Mouse (Mus musculus) urinary bladder, postnatal 14 days (tissue): Measurements from ENCODE around the gene Fap.

Experiments used
- DNase-seq: peaks from one replicate; pipeline ENCODE4 v3.0.0; 2021; ENCODE audit warnings: low spot score

Fap gene

DNA sequence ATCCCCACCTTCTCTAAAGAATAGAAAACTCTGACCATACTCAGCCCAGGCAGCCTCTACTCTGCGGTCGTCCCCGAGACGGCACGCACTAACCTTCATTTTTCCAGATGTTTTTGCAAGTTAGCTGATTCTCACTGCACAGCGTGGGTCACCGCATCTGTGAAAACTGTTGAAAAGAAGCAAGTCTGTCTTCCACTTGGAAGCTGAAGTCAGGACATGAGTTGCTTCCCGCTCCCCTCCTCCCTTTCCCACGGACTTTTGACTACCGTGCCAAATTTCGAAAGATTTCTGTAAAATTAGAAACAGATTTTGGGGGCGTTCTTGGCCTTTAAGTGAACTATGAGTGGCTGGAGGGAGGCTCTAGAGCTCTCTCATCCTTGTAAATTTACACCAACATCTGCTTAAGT is at the start of gene Fap:
Gene Fap, minus strand, starts transcription at position 323 of the 407 bp plus-strand sequence.
- no peak for DNase-seq

DNA sequence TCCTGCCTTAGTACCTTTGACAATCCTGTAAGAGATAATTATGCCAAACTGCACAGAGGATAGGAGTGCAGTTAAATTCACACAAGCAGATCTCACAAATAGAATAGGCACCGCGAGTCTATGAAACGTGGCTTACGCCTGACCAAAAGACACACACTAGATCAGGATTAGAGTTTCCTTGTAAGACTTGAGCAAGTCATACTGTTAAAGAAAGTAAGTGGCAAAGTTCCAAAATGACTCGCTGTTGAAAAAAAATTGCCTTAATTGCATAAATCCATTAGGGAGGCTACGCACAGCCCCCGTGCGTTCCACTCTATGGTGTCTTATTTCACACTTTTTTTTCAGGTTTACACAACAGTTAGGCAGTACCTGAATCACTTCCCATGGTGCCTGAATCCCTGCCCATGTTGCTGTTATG is 49.2 kb upstream of the Fap start:
- DNase-seq, result no peak

DNA sequence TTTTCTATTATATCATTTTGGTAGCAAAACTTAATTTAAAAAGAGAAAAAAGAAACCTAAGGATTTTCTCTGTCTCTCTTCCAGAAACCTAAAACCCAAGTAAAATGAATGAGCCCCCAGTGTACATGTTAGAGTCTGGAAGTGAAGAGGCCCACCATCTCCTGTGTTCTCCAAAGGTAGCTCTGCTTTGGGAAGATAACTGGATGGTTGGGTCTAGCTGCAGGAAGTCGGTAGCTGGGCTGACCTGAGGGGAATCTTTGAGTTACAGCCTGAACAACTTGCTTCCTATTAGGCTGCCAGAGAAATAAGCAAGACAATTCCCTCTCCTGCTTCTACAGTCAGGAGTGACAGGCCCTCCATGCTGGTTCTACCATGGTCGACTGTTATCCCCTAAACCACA is 45.8 kb upstream of the Fap start:
- DNase-seq, result no peak

DNA sequence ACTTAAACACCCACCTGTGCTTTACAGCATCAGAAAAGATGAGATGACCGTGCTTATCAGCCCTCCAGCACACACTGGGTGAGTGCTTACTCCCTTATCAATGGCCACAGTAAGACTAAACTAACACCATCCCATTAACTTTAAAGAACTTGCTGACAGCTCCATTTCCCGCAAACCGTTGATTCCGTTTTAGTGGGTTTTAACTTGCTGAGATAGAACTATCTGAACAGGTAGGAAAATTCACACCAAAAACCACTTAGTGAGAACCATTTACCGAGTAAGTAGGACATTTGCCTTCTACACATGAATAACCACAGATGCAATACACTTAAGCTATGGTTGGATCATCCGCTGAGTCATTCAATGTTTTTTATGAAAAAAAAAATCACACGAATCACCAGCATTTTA is 45.1 kb upstream of the Fap start:
- no peak for DNase-seq

DNA sequence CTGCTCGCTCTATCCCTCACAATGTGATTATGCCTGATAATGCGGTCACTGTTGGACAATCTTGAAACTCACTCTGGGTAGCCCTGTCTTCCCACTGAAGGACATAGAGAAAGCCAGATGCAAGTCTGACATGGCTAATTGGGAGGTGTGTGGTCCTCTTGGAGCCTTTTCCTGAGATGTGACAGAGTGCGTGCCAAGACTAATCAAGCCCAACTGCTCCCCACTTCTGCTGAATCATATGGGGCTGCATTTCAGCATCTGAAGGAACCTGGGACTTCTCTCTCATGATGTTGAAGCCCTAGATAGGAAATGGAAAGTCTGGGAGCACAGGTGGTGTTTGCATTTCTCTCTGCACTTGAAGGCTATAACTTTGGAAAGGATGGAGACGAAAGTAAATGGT is 39.3 kb upstream of the Fap start:
- DNase-seq, result no peak

DNA sequence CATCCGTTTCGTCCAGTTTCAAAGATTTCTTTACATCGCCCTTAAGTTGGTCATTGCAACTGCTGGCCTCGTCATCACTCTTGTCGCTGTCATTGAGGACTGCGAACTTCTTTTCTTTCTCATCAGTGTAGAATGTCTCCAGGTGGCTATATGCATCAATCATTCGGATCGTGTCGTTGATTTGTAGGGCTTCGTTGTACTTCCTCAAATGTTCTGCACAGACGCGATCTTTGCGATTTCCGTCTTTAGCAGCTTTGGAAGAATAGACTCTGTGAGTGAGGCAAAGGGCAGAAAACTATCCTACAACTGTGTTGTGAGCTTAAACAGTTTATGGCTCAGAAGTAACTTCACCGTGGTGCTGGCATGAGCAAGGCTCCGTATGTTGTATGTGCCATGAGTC is 32.3 kb upstream of the Fap start:
- no peak for DNase-seq

DNA sequence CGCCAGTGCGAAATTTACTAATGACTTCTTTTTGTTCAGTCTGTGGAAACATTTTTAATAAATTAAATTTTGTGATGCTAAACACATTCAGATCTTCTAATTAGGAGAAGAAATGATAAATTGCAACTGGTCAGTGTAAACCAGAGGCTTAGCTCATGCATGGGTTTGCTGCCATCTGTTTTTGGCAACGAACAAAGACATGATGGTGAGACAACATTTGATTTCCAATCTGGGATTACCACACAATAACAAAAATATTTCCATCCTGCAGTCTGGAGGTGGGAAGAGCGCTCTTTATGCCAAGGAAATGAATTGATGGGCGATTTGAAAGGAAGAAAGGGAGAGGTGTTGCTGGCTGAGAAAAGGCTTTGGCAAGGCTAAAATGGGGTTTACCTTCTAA is 29.7 kb upstream of the Fap start:
- DNase-seq, result no peak

DNA sequence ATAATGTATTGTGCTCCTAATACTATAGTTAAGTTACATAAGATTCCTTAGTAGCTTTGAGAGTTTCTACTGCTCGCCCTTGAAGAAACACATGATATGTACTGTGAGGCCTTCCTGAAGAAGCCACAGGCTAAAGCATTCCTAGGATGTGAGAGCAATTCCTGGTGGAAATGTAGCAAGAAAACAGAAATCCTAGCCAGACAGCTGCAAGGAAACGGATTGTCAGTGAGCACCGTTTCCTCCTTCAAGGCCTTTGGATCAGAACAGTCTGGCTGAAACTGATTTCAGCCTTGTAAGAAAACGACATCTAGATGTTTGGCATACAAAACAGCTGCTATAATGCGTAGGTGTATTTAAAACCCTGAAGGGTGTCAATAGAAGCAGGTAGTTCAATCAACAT is 22.7 kb upstream of the Fap start:
- no peak for DNase-seq

DNA sequence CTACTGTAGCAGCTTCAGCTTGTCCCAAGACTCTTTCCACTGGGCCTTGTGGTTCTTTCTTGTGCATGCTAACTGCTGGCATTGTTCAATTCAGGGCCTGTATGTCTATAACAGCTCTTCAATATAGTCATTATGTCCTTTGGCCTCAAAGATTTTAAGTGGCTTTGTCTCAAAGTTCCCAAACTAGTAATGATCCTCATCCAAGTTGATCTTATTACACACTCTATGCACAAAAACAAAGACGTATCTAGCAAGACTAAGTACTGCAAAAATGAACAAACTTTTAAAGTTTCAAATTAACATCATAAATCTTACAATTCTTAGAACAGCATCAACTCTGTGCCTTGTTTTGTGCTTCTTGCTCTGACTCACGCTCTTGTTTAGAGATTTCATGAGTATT is 20.6 kb upstream of the Fap start:
- no peak for DNase-seq

DNA sequence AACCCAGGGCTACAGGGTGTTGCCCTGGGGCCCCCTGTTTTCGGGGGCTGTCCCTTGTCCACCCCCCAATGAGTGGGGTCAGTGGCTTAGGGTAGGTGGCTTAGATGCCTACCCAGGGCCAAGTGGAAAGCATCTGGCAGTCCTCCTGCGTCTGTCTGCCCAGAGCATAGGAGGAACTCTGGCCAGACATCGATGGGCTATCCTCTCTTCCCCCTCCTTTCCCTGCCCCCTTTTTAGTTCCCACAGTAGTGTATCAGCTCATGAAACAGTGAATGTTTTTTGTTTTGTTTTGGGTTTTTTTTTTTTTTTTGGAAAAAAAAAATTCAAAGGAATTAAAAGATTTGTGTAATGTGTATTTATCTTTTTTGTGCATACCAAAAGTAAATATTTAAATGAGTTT is 17.7 kb upstream of the Fap start:
- no peak for DNase-seq

DNA sequence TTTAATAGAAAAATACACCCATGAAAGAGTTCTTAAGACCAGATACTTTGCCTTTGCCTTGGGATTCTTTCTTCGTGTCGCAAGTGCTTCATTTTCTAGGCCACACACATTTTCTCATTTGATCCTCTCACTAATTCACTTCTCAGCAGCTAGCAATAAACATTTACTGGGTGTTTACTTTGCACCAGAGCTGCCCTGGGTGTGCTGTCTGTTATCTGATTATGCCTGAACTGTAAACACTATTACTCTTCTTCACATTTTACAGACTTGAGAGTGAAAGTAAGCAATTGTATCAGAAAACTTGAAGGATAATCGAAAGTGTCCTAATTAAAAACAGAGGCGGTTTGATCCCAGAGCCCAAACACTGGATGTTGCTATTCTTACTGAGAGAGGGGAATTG is 15.5 kb upstream of the Fap start:
- no peak for DNase-seq

DNA sequence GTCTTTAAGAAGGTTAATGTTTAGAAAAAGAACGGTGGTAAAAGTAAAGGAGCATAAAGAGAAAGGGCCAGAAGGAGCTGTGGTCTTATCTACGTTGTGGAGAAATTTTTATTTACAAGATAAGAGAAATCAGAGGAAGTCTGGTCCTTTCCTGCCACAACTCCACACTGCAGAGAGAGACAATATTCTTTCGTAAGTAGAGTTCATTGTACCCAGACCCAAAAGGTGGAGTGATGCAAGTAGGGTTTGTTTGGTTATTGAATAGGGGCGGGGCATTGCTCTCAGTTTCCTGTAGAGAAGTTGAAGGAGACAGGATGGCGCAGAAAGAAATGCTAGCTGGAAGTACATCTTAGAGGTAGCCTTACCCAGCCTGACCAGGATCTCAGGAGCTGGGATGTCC is 11.9 kb upstream of the Fap start:
- DNase-seq, result no peak

DNA sequence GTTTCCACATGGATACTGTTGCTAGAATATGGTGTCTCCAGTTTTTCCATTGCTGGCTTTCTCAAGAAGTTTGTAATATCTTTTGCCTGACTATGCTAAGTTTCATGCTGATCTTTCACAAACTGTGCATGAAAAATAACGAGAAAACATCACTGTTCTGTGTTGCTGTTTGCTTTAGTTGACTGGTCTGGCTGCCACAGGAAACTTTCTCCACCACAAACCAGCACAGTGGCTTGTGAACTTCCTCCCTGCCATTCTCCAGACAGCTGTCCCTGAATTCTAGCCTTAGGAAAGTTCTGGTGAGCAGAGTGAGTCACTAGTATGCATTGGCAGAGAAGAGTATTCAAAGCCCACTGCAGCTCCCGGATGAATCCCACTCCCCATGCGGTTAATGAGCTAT is 1.1 kb upstream of the Fap start:
- no peak for DNase-seq

DNA sequence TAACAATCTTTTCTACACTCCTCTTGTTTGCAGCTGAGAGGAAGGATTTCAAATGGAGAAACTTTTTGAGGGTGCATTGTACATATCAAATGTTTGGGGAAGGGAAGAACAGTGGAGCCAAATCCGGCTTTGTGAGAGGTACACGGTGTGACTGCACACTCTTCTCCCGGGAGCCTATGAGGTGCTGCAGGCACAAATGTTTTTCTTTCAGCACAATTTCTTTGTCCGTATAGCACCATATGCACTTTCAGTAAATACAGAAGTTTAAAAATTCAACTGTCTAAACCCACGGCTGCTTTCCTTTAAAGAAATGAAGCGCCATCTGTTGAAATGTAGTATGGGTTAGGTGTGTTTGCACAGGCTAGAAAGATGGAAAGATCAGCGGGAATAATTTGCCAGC is 375 bp upstream of the Fap start:
- DNase-seq, result no peak

DNA sequence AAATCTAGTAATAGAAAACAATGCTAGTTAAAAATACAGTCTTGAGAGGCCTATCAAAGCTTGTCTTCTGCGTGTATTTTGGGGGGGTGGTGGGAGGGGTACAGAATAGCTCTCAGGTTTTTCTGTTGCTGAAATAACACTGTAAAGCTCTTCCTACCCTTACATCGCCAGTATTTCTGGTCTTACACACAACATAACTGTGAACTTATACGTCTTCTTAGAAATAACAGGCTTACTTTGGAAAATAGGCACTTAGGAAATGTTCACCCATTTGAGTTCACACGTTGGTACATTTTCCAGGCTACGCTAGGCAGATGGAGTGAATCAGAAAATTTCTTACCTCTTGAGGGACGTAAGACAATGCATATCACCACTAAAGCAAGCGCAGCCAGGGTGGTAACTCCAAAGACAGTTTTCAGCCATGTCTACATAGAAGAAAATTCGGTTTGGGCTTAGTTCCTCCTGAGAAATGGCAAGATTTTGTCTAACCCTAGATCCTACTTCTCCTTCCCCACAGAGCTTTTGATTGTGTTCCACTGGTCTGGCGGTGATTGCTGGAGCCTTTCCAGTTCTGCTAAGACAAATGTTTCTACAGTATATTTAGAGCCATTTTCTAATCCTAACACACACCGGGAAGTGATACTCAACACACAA is 649 bp downstream of the Fap start:
- no peak for DNase-seq

DNA sequence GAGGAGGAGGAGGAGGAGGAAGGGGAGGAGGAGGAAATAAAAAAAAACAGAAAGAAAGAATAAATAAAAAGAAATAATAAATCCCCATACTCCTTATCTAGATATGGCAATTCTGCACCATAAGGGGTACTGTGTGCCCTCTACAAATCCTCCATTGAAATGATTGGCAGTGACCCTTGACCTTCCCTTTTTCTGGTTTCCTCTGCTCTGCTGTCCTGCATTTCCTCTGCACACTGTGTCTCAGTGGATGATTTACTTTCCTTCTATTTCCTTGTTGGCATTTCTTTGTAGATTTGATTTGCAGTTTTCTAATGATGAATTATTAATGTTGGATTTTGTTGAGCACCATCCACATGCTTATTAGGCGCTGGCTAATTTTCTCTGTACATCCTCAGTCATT is 9.2 kb downstream of the Fap start:
- no peak for DNase-seq

DNA sequence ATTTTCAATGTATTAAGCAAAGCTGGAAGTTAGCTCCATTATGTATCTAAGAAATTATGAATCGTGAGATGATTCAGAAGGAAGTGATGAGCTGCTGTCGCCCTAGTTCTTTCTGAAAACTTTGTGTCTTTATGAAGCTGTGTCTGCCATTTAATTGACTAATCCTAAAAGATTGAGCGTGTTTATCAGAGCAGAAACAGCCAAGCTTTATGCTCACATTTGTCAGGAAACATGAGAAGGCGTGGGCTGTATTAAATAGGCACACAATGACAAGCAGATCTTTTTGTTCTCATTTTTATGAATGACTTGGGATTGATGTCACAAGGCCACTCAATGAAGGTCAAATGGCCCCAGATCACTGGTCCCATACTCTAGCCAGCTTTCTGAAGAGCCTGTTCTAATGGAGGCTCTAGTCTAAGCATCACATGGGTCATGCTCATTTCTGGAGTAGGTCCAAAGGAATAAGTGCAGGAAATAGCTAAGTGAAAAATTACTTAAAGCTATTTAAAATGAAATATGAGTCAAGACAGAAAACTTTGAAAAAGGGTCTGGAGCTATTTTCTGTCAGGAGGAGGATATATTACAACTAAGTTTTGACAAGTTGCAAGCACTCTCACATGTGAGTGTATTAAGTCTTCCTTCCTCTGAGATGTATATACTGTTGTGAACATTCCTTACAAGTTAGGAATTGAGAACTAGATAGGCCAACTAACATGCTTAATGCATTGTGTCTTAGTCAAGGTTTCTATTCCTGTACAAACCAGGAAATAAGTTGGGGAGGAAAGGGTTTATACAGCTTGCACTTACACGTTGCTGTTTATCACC is 11.0 kb downstream of the Fap start:
- no peak for DNase-seq

DNA sequence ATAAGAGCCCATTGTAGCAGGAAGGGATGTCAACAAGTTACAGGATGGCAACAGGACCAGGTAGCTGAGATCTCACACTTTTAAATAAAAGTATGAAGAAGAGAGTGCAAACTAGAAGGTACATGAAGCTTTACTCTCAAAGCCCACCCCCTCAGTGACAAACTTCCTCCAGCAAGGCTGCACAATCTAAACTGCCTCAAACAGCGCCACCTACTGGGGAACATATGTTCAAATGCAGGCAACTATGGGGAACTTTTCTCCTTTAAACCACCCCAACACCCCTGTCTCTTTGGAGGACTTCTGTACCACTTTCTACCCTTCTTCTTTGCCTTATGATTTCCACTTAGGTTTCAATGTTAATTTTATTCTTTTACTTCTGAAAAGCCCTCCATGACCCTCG is 16.5 kb downstream of the Fap start:
- DNase-seq, result no peak

DNA sequence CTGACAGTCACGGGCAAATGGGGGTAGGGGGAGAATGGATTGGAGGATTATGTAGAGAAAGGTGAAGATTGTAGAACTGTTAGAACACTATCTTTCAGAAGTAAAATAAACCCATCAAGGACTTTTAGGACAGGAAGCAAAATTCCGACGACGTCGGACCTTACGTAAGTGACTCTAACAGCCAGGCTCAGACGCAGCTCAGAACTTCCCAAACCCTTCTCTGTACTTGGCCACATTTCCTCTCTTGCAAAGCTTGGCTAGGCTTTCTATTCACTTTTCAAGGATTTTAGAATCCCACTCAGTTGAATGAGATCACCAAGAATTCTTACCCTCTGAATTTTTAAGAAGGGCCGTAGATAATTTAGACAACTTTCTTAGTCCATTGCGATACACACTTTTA is 17.5 kb downstream of the Fap start:
- DNase-seq, result no peak

DNA sequence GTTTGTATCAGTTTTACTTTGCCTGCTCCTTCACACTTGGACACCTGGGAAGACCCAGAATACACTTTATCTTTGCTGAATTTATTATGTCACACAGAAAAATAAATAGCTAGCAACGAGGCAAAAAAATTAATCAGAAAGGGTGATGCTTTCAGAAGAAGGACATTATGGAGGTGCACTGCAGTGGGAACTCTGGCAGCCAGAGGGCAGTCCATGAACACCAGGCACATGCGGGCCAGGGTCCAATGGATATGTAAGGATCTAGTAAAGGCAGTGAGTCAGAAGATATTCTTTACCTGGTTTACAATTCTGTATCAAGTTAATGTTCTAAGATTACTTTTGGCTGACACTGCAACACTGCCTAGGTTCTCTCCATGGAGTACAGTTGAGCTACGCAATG is 24.2 kb downstream of the Fap start:
- DNase-seq, result peak; percentile 6

DNA sequence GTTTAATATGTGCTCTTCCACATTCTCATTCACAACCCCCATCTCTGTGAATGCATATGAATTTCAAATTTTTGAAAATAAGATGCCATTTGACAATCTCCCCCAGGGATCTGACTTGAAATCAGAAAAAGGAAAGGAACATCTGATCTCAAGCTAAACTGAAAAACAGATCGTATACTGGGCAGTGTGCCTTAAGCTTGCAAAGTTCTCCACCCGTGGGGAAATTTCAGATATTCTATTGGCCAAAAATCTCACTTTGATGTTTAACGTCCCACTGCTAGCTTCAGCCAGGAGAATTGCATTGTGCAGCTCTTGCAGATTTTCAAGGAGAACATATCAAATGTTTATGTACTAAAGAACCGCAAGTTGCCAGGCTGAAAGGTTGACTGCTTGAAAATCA is 24.7 kb downstream of the Fap start:
- DNase-seq, result no peak

DNA sequence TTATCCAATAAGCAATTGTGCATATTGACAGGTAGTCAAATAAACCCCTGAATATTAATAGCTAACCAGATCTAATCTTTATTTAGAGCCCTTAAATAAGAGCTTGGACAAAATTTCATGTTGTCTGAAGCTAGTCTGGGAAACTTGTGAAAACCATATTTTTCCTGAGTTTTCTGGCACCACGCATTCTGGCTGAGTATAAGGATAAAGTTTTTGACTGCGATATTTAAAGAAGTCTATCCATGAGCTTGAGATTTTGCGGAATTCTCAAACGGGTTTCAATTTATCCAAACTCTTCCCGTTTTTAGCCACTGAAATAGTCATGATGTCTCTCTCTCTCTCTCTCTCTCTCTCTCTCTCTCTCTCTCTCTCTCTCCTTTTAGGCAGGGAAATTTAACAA is 25.8 kb downstream of the Fap start:
- DNase-seq, result no peak

DNA sequence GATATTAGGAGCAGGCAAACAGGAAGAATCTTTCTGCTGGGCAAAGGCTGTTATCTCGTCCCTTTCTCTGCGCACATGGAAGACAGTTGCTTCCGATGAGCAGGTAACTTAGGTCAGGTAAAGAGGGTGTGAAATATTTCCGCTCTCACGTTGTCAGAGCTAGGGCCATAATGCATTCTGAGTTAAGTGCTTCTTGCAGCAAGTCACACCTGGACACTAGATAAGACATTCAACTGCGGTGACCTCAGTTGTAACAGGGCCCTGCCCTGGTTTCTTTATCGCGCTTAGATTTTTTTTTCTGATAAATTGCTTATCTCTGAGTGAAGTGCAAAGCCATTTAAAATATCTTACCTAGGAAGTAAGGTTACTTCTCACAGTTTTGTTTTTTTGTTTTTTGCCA is 38.4 kb downstream of the Fap start:
- no peak for DNase-seq

DNA sequence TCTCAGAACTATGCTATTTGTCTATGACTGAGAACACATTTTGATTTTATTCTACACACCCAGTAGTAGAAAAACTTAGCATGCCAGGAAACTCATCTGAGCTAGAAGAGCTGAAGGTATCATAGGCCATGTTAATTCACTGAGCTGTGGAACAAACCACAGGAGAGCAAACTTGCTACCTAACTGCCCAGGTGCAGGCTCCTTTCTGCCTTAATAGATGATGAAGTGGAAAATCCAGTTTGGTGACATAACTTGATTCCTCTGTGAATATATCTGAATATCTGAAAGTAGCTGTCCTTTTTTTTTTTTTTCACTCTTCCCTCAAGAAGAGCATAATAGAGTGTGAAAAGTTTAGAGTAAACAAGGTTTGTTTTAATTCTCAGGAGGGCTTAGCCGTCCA is 42.8 kb downstream of the Fap start:
- no peak for DNase-seq
